Mouse (Mus musculus): Measurements from ENCODE around the gene Dctn1.

Dctn1 gene

GRCm38 (mm10) chr6:83165607-83166242, at the start of gene Dctn1:
Gene Dctn1 (plus strand): TSS chr6:83165920.
- DNase-seq (ENCODE audit: low spot score in 2 of 2), result peak; percentile 88 to 91

- DNase-seq (ENCODE audit: low spot score in 2 of 2), result no peak
These were observed 49.2 kb upstream of the Dctn1 start for GRCm38 (mm10) chr6:83116373-83117164.

GRCm38 (mm10) chr6:83117165-83117438, 48.6 kb upstream of the Dctn1 start:
- DNase-seq (ENCODE audit: low spot score in 2 of 2), result no peak

- no peak for DNase-seq (ENCODE audit: low spot score in 2 of 2)
These were observed 48.1 kb upstream of the Dctn1 start for GRCm38 (mm10) chr6:83117616-83118015.

- no peak for DNase-seq (ENCODE audit: low spot score in 2 of 2)
These were observed 47.4 kb upstream of the Dctn1 start for GRCm38 (mm10) chr6:83118369-83118768.

GRCm38 (mm10) chr6:83118825-83119733, 46.6 kb upstream of the Dctn1 start:
- no peak for DNase-seq (ENCODE audit: low spot score in 2 of 2)

GRCm38 (mm10) chr6:83119734-83120051, 46.0 kb upstream of the Dctn1 start:
- DNase-seq (ENCODE audit: low spot score in 2 of 2), result no peak

- DNase-seq (ENCODE audit: low spot score in 2 of 2), result peak; percentile 80 to 82
These were observed 44.5 kb upstream of the Dctn1 start, which contains the start of gene Wbp1 for GRCm38 (mm10) chr6:83120930-83121862. Gene Wbp1 (minus strand): TSS chr6:83121559.

GRCm38 (mm10) chr6:83121863-83122710, 43.6 kb upstream of the Dctn1 start:
- peak in 1 of 2 experiments; percentile 44 for DNase-seq (ENCODE audit: low spot score in 2 of 2)

GRCm38 (mm10) chr6:83122961-83123360, 42.8 kb upstream of the Dctn1 start:
- no peak for DNase-seq (ENCODE audit: low spot score in 2 of 2)

- peak; percentile 76 to 87 for DNase-seq (ENCODE audit: low spot score in 2 of 2)
These were observed 40.8 kb upstream of the Dctn1 start for GRCm38 (mm10) chr6:83124851-83125312.

GRCm38 (mm10) chr6:83125331-83125730, 40.4 kb upstream of the Dctn1 start, which contains the start of gene Ino80b:
Gene Ino80b (minus strand): TSS chr6:83125431.
- DNase-seq (ENCODE audit: low spot score in 2 of 2), result no peak

GRCm38 (mm10) chr6:83127419-83127818, 38.3 kb upstream of the Dctn1 start:
- no peak for DNase-seq (ENCODE audit: low spot score in 2 of 2)

- DNase-seq (ENCODE audit: low spot score in 2 of 2), result no peak
These were observed 34.2 kb upstream of the Dctn1 start for GRCm38 (mm10) chr6:83131469-83132034.

- no peak for DNase-seq (ENCODE audit: low spot score in 2 of 2)
These were observed 33.4 kb upstream of the Dctn1 start for GRCm38 (mm10) chr6:83132176-83132919.

- DNase-seq (ENCODE audit: low spot score in 2 of 2), result no peak
These were observed 31.5 kb upstream of the Dctn1 start for GRCm38 (mm10) chr6:83134226-83134625.

- no peak for DNase-seq (ENCODE audit: low spot score in 2 of 2)
These were observed 30.7 kb upstream of the Dctn1 start, which contains the start of gene Rtkn for GRCm38 (mm10) chr6:83134951-83135513. Gene Rtkn (plus strand): TSS chr6:83135463.

- DNase-seq (ENCODE audit: low spot score in 2 of 2), result no peak
These were observed 30.1 kb upstream of the Dctn1 start for GRCm38 (mm10) chr6:83135571-83136161.
